Mouse (Mus musculus) liver, postnatal 0 days (tissue): ENCODE data around the gene Zfp11.
"Not testable (repeated sequence)": the region's sequence is repeated elsewhere in the genome, so short reads cannot be mapped to it uniquely, and the experiment has no call there.

Experiments
- CTCF ChIP-seq: sonication (generic); IDR thresholded peaks from 2 replicates; pipeline ENCODE4 v1.5.1; 2016; ENCODE audit warnings: antibody characterized with exemption, low read depth
- EP300 ChIP-seq: IDR thresholded peaks from 2 replicates; pipeline ENCODE4 v1.6.1; 2016; ENCODE audit warnings: antibody characterized with exemption, low read depth, mild to moderate bottlenecking

DNA sequence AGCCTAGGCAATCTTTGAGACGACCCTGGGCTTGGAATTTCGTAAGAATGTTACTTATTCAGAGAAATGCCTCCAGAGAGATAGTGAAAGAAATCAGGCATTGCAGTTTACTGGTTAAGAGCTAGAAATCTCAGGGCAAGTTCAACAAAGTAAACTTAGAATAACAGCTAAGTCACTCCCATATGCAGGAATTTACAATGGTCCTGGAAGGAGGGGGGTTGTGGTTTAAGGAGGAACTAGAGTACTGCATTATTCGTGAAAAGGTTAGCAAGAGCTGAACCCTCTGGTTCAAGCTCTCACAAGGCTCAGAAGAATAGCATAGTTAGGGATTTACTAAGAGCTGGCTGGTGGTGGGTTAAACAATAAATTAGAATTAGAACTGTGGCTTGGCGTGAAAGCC lies 43.3 kb downstream of the Zfp11 start:
- not testable (repeated sequence) for TF ChIP-seq EP300, CTCF
